Mouse (Mus musculus): ENCODE measurements around the gene Wipi1. TPM values are rescaled to one million over a fixed set of nuclear protein-coding genes. Genes with fewer than 3 reads are reported as not detected.

Gene Wipi1
- total RNA-seq, 2 experiments from 2014 or later: 85.0 to 86.1 TPM

GRCm38 (mm10) chr11:109578536-109578935 lies 33.2 kb downstream of the Wipi1 start:
- DNase-seq: no peak

DNA sequence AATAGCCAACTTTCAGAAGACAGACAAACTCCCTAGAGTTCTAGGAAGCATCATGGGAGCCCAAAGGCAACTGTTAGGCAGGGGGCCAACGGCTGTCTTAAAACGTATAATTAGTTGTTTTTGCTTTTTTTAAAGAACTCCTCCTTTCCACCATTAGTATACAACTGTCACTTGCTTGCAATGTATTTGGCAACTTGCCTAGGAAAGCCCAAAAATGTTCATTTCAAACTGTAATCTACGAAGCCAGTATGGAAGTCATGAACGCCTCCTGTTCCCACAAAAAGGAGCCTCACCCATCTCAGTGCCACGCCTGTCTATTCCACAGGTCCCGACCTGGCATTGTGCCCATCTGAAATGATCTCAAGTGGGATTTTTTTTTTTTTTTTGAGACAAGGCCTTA lies 35.9 kb downstream of the Wipi1 start:
- no peak for DNase-seq

DNA sequence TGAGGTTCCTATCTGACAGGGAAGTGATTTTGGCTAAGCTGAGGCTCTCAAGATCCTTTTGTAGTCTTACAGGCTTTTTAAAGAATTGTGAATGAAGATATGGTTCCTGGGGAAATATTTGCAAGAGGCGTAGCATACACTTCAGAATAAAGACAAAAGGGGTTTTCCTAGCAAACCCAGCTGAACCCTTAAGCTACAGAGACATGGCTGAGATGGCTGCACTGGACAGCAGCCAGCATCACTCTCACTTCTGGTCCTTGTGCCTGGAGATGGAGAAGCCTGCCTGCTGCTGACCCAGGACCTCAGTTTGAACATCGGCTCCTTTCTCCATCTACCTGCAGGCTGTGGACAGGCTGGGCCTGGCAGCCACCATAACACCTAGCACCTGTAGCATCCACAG lies 37.2 kb downstream of the Wipi1 start:
- DNase-seq: no peak

DNA sequence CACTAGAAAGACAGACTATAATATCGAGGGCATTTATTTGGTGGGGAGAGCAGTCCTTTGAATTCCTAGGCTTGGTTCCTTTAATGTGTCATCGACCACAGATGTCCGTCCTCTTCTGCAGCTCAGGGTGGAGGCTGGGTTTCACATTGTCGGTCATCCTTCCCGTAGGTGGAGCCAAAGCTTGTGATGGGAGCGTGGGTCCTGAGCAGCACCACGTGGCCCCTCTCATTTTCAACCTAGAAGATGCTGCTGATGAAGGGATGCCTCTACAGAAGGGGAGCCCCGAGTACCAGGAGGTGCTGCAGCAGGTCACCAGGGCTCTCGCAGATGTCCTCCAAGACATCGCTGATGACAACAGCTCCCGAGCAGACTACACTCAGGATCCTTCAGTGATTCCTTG lies 39.7 kb downstream of the Wipi1 start:
- no peak for DNase-seq

GRCm38 (mm10) chr11:109569809-109570208 lies 42.0 kb downstream of the Wipi1 start:
- peak; percentile 46 for DNase-seq

- no peak for DNase-seq
These were observed 42.7 kb downstream of the Wipi1 start for GRCm38 (mm10) chr11:109569007-109569618.

DNA sequence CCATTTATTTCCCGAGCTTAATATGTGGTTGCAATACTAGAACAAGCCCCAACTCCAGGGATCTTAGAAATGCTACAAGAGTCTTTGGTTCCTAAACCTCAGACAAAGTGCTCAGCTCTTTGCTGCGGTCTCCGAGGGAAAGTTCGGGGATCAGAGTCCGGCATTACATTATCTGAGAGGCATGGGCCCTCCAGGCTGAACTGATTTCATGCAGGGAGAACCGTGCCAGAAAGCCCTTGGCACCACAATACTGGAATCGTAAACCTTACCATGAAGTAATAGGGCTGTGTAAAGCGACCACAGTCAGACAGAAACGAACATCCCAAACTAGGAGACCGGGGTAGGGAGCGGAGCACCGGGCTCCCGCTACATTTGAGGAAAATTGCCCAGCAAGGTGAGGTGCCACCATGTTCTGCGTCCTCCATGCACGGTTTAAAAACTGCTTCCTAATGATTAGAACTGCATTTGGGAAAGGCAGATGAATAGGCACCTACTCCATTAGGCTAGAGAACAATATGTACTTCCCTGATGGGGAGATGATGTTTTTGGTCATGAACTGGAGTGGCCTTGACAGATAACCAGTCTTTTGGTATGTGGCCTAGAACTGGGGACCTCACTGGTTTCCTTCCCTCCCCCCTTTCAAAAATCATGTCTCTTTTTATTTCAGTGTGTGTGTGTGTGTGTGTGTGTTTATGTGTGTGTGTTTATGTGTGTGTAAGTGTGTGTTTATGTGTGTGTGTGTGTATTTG lies 47.1 kb downstream of the Wipi1 start:
- DNase-seq: no peak

DNA sequence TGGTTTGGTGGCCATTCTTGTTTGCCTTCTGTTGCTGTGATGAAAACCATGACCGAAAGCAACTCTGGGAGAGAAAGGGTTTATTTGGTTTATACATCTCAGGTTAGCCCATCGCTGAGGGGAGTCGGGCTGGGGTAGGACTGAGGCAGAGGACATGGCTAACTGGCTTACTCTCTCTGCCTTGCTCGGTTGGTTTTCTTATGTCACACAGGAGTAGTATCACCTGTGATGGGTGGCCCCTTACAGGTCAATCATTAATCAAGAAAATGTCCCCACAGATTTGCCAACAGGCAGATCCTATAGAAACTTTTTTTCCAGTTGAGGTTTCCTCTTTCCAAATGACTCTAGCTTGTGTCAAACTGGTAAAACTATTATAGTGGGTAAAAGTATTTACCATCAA lies 48.1 kb downstream of the Wipi1 start:
- DNase-seq: no peak

- DNase-seq: no peak
These were observed 50.3 kb downstream of the Wipi1 start for GRCm38 (mm10) chr11:109561445-109561844.

DNA sequence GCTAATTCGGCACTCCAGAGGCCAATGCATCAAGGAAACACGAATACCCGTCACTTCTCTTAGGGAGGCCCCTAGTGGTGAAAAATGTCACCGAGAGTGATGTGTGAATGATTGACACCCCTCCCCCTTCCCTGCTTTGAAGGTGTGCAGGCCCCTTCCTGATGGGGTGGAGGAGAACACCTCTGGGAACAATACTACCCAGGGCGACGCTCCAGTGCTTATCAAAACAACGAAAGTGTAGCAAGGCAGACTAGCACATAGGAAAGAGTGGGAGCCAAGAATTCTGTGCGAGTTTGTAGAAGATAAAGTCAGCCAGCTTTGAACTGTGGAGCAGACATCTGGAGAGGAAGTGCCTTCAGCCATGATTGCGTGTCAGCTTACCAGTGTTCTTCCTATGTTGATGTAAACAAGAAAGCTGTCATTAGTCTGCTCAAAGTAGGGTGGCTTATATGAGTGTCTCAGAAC lies 50.9 kb downstream of the Wipi1 start:
- DNase-seq: peak; percentile 68

DNA sequence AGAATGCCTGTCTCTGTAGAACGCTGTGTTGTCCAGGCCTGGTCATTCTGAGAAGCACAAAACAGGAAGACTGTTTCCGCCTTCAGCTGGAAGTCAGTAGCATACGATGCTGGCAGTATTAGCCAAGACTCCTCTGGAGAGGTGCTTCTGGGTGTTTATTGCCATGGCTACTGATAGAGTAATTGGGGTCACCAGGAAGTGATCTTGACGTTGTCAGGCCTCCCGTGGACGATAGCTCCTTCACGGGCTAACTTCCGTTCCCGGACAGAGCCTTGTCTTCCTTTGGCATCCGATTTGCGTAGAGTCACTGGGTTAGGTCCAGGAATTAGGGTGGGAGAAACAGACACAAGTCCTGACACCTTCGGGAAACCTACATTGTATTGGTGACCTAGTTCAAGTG lies 52.5 kb downstream of the Wipi1 start:
- no peak for DNase-seq

- DNase-seq: no peak
These were observed 54.3 kb downstream of the Wipi1 start for GRCm38 (mm10) chr11:109557419-109557818.

- DNase-seq: no peak
These were observed 55.6 kb downstream of the Wipi1 start for GRCm38 (mm10) chr11:109556130-109556529.

DNA sequence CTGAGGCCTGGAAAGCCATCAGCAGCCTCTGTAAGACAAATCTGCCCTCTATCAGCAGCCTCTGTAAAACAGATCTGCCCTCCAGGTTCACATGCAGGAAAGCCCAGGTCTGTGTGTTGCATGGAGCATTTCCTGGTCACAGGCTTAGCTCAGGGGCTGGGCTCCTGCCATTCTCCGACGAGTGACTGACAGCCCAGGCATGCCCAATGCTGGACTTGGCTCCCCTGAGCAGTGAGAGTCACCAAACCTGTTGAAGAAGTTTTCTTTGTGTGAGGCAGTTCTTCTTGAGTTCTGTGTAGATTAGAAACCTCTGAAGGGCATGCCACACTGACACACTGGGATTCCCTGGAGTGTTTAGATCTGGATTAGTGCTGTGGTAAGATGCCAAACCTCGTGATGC lies 57.3 kb downstream of the Wipi1 start:
- DNase-seq: no peak

- no peak for DNase-seq
These were observed 57.8 kb downstream of the Wipi1 start for GRCm38 (mm10) chr11:109553921-109554320.

- DNase-seq: no peak
These were observed 62.0 kb downstream of the Wipi1 start for GRCm38 (mm10) chr11:109549599-109550290.

DNA sequence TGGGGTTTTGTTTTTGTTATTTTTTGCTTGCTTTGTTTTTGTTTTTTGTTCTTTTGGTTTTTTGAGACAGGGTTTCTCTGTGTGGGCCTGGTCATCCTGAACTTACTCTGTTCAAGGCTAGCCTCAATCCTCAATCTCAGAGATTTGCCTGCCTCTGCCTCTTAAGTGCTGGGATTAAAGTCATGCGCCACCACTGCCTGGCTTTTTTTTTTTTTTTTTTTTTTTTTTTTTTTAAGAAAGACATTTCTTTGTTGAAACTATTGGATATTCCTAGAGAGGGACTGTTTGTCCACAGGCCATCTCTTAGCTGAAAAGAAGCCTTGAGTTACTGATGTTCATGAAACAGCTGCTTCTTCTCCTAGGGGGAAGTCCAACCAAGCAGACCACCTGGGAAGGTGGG lies 64.1 kb downstream of the Wipi1 start:
- no peak for DNase-seq

GRCm38 (mm10) chr11:109546305-109547001 lies 65.3 kb downstream of the Wipi1 start:
- peak; percentile 36 for DNase-seq

DNA sequence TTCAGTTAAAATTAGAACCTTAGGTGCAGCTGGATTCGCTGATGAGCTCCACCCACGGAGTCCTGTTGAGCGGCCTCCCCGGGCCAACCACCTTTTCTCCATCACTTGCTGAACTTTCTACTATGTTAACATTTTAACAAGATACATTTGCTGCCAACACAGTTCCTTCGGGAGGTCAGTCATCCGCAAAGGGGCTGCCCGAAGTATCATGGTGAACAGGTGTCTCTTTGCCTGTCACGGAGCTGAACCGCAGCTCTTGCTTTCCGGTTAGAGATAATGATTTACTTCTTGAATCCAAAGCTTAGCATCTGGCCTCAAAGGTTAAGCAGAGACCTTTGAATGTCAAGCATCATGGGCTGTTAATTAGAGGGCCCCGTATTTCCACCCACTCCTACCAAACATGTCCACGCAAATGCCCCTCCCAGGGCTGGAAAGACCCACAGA lies 66.0 kb downstream of the Wipi1 start:
- no peak for DNase-seq

DNA sequence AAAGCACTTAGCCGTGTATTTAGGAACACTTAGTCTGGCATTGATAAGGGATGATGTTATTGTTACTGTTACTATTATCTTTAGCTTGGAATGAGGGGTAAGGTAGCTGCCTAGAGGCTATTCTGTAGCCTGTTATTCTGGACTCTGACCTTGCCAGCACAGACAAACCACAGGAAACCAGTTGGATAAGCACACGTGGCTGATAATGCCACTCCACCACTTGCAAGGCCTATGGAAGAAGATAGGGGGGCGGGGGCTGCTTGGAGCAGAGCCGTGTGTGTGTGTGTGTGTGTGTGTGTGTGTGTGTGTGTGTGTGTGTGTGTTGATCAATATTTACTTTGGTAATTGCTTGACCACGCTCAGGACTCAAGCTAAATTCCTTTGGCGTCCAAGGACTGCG lies 66.5 kb downstream of the Wipi1 start:
- no peak for DNase-seq

- no peak for DNase-seq
These were observed 67.3 kb downstream of the Wipi1 start for GRCm38 (mm10) chr11:109544432-109544831.

GRCm38 (mm10) chr11:109543466-109543865 lies 68.3 kb downstream of the Wipi1 start:
- DNase-seq: no peak

GRCm38 (mm10) chr11:109539290-109539689 lies 72.5 kb downstream of the Wipi1 start:
- DNase-seq: no peak
